7 mouse cellular contexts compared by ENCODE assay signal in the genomic region with DNA sequence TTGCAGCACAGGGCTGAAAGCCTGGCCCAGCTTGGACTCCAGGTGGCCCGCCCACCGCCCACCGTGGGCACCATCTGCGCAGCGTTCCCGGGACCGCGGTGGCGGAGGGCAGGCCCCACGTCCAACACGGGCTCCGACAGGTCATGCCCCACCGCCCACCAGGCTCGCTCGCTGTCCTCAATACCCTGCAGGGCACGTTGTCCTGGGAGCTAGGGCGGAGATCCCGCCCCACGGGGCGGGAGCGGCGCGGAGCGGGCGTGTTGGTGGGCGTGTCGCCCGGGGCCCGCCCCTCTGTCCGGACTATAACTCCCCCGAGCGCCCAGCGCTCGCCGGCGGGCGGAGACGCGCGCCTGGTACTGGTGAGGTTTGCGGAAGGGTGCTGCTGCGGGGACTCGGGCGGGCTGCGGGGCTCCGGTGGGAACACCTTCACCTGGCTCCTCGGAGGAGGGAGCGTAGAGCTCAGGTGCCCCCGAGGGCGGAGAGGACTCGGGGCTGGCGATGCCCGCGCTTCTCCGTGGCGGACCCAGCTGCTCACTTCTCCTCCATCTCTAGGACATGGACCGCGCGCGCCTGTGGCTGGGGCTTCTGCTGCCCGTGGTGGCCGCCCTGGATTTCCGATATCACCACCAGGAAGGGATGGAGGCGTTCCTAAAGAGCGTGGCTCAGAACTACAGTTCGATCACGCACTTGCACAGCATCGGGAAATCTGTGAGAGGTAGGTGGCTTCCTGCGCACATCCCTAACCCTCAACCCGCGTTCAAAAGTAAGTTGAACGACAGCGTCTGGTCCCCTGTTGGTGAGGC. TPM values are rescaled to one million over a fixed set of nuclear protein-coding genes. Genes with fewer than 3 reads are reported as not detected.
DNase-seq lines count a peak whose midpoint lies in the region; ATAC-seq and TF ChIP-seq lines count a peak whose summit lies in the region.

Gene Cpm, plus strand, starts transcription at position 332 of the 803 bp plus-strand sequence.

- peak within 1 kb of the TSS; percentile 98 for H3K4me2 ChIP-seq in intestine, postnatal 0 days (replicated peaks; ENCODE audit: low read depth)
- peak within 1 kb of the TSS; percentile 89 for H3K4me2 ChIP-seq in limb, embryonic 14.5 days (replicated peaks; ENCODE audit: low read depth, low read length, severe bottlenecking)
- H3K4me2 ChIP-seq in midbrain, embryonic 15.5 days = peak within 1 kb of the TSS; percentile 93

- H3K27me3 ChIP-seq in intestine, postnatal 0 days (replicated peaks; ENCODE audit: control insufficient read depth, insufficient read depth, low read length) = 0 out of 2 replicates have a peak, but pooled peaks cover 2% of the 10 kb centered on the region
- H3K27me3 ChIP-seq in limb, embryonic 14.5 days (ENCODE audit: control insufficient read depth, insufficient read depth, low read length) = peaks cover 7% of the 10 kb centered on the region; the same call in 1 of the 2 replicates
- peaks cover 54% of the 10 kb centered on the region for H3K27me3 ChIP-seq in midbrain, embryonic 15.5 days (replicated peaks)

- ATAC-seq in intestine, postnatal 0 days = peak; percentile 93
- peak; percentile 95 for ATAC-seq in limb, embryonic 14.5 days (ENCODE audit: low FRiP score, low read depth)
- ATAC-seq in midbrain, embryonic 15.5 days (replicated peaks) = peak; percentile 86

- H3K9ac ChIP-seq in intestine, postnatal 0 days (ENCODE audit: low read depth, low read length) = peak within 1 kb of the TSS; percentile 55
- H3K9ac ChIP-seq in limb, embryonic 14.5 days (ENCODE audit: low read depth, low read length, severe bottlenecking) = peak within 1 kb of the TSS; percentile 52
- peak within 1 kb of the TSS; percentile 27 for H3K9ac ChIP-seq in midbrain, embryonic 15.5 days

- H3K36me3 ChIP-seq in intestine, postnatal 0 days (ENCODE audit: control insufficient read depth, insufficient read depth) = no peaks in the 10 kb centered on the region
- no peaks in the 10 kb centered on the region for H3K36me3 ChIP-seq in limb, embryonic 14.5 days (ENCODE audit: control insufficient read depth, insufficient read depth, low read length)
- no peaks in the 10 kb centered on the region for H3K36me3 ChIP-seq in midbrain, embryonic 15.5 days (replicated peaks)

- no peaks in the 10 kb centered on the region for H3K9me3 ChIP-seq in intestine, postnatal 0 days (ENCODE audit: control insufficient read depth)
- no peaks in the 10 kb centered on the region for H3K9me3 ChIP-seq in limb, embryonic 14.5 days (ENCODE audit: control insufficient read depth, low read length)
- no peaks in the 10 kb centered on the region for H3K9me3 ChIP-seq in midbrain, embryonic 15.5 days

- no peaks in the 10 kb centered on the region for H3K4me1 ChIP-seq in intestine, postnatal 0 days (replicated peaks; ENCODE audit: control insufficient read depth, insufficient read depth, low read length)
- H3K4me1 ChIP-seq in limb, embryonic 14.5 days (ENCODE audit: control insufficient read depth, insufficient read depth, low read length) = peaks cover 8% of the 10 kb centered on the region; the same call in 1 of the 2 replicates
- peaks cover 15% of the 10 kb centered on the region for H3K4me1 ChIP-seq in midbrain, embryonic 15.5 days

- no peak within 1 kb of the TSS; the same call in 1 of the 2 replicates for H3K27ac ChIP-seq in intestine, postnatal 0 days (ENCODE audit: low read depth, low read length)
- H3K27ac ChIP-seq in limb, embryonic 14.5 days (replicated peaks; ENCODE audit: low read depth, low read length) = no peak within 1 kb of the TSS
- H3K27ac ChIP-seq in midbrain, embryonic 15.5 days = no peak within 1 kb of the TSS

- 0 out of 2 replicates have a peak, but pooled peaks have one; percentile 42 for TF ChIP-seq POLR2A in limb, embryonic 14.5 days (IDR thresholded peaks at IDR 0.05; ENCODE audit: borderline replicate concordance, extremely low read depth, insufficient read depth, insufficient read length)

- peak within 1 kb of the TSS; percentile 69 for H3K4me3 ChIP-seq in intestine, postnatal 0 days (ENCODE audit: low read depth, low read length)
- peak within 1 kb of the TSS; percentile 63 for H3K4me3 ChIP-seq in limb, embryonic 14.5 days (replicated peaks; ENCODE audit: low read length)
- H3K4me3 ChIP-seq in midbrain, embryonic 15.5 days = peak within 1 kb of the TSS; percentile 48

- peak; percentile 86 to 91 for DNase-seq in adrenal gland, adult 18-20 months (ENCODE audit: low spot score in 2 of 2)
- peak; percentile 90 for DNase-seq in embryo, embryonic 11 days
- peak; percentile 98 for DNase-seq in heart, adult 11 months
- peak; percentile 77 for DNase-seq in limb, embryonic 14.5 days (ENCODE audit: low spot score)
- peak; percentile 61 to 78 for DNase-seq in spleen, postnatal 10 days (ENCODE audit: low spot score in 2 of 2)

- under 1% methylated on average over 73 of the region's 73 CpGs for WGBS in intestine, postnatal 0 days
- WGBS in limb, embryonic 14.5 days = under 1% methylated on average over 53 of the region's 73 CpGs
- WGBS in midbrain, embryonic 15.5 days = under 1% methylated on average over 73 of the region's 73 CpGs

- TF ChIP-seq CTCF in intestine, postnatal 0 days (IDR thresholded peaks at IDR 0.05; ENCODE audit: low read depth) = no peak

RNA-seq across cellular contexts. Expression of gene Cpm, which starts in this region (rescaled TPM):
- total RNA-seq in adrenal gland, adult 18-20 months (2021) = 10 to 100 TPM; 20.3 to 33.2 TPM
- polyA plus RNA-seq in intestine, postnatal 0 days (2015; fragmentation: Nextera tagmentation; extraction: Ambion mirVana) = 32.8 and 33.8 TPM in 2 replicates
- polyA plus RNA-seq in limb, embryonic 14.5 days (2012; rRNA removed) = 24.4 and 28.2 TPM in 2 replicates
- polyA plus RNA-seq in limb, embryonic 14.5 days (2014; fragmentation: Nextera tagmentation; extraction: Ambion mirVana) = 41.6 and 44.5 TPM in 2 replicates
- polyA plus RNA-seq in midbrain, embryonic 15.5 days (2015; fragmentation: Nextera tagmentation; extraction: Ambion mirVana) = 5.9 and 7.1 TPM in 2 replicates
